ENCODE assay signal across 28 mouse cellular contexts in genomic region chr2:114153247-114153646, GRCm38 (mm10). TPM values are rescaled to one million over a fixed set of nuclear protein-coding genes. Genes with fewer than 3 reads are reported as not detected.
A peak's percentile ranks its signal among the peaks of the same experiment; 100 is the strongest.
DNase-seq lines count a peak whose midpoint lies in the region; ATAC-seq and TF ChIP-seq lines count a peak whose summit lies in the region.
"Had no signal": no experiment of that assay in that cellular context is flagged by ENCODE, and none has a peak within 500 bp of the region (broad histone marks: within the 10 kb centered on the region; RNA-seq: fewer than 3 reads in every experiment).

No protein-coding gene starts in this region.

- peak; percentile 6 for DNase-seq in thymus, postnatal 0 days (ENCODE audit: low spot score)
- DNase-seq in thymus, adult 2 months, result no peak
- DNase-seq in T-cell, adult 2 months (ENCODE audit: low spot score), result peak; percentile 22
- peak; percentile 69 for DNase-seq in naive thymus-derived CD4-positive, alpha-beta T cell, adult 2 months (ENCODE audit: low read depth)
- DNase-seq in urinary bladder, adult 2 months (ENCODE audit: low spot score), result no peak
- DNase-seq: adrenal gland, adult 8-10 months; adrenal gland, postnatal 36 days; B cell, adult 2 months; cerebellum, adult 11 months; cerebellum, adult 2 months; cerebellum, adult 9-11 months; cerebellum, postnatal 25 days; forebrain, postnatal 0 days; gastrocnemius, adult 2 months; gastrocnemius, postnatal 14 days; heart, adult 11 months; kidney, adult 18-20 months had no signal

- TF ChIP-seq CTCF in thymus, adult 2 months (IDR thresholded peaks at IDR 0.05; ENCODE audit: borderline replicate concordance, control insufficient read depth, extremely low read depth, insufficient read depth, low read length, poor library complexity), result no peak

- WGBS in thymus, adult 2 months, result 38% methylated on average over 6 of the region's 6 CpGs
- 90% methylated on average over 6 of the region's 6 CpGs for WGBS in forebrain, embryonic 16.5 days

- no peak for TF ChIP-seq POLR2A in thymus, adult 2 months (IDR thresholded peaks at IDR 0.05; ENCODE audit: control insufficient read depth, extremely low read depth, insufficient read depth, low read length, poor library complexity)

- no peak overlapping the region for H3K4me3 ChIP-seq in thymus, adult 2 months (ENCODE audit: control insufficient read depth, insufficient read depth, low read length)
- H3K4me3 ChIP-seq in forebrain, embryonic 16.5 days (replicated peaks; ENCODE audit: low read length), result no peak overlapping the region
- H3K4me3 ChIP-seq: embryonic facial prominence, embryonic 13.5 days; forebrain, embryonic 10.5 days; forebrain, embryonic 13.5 days; gastrocnemius, adult 2 months; hindbrain, embryonic 12.5 days; hindbrain, embryonic 15.5 days; intestine, embryonic 15.5 days had no signal

- no peaks in the 10 kb centered on the region for H3K4me1 ChIP-seq in thymus, adult 2 months (replicated peaks; ENCODE audit: control insufficient read depth, insufficient read depth, low read length)
- no peaks in the 10 kb centered on the region for H3K4me1 ChIP-seq in forebrain, embryonic 16.5 days (replicated peaks; ENCODE audit: control insufficient read depth, insufficient read depth, low read length)
- H3K4me1 ChIP-seq: embryonic facial prominence, embryonic 13.5 days; forebrain, embryonic 10.5 days; forebrain, embryonic 13.5 days; hindbrain, embryonic 12.5 days; hindbrain, embryonic 15.5 days; intestine, embryonic 15.5 days had no signal

- no peak overlapping the region for H3K27ac ChIP-seq in thymus, adult 2 months (ENCODE audit: control insufficient read depth, insufficient read depth, low read length)
- H3K27ac ChIP-seq in forebrain, embryonic 16.5 days (ENCODE audit: low read length), result no peak overlapping the region
- H3K27ac ChIP-seq: embryonic facial prominence, embryonic 13.5 days; forebrain, embryonic 10.5 days; forebrain, embryonic 13.5 days; gastrocnemius, adult 2 months; hindbrain, embryonic 12.5 days; hindbrain, embryonic 15.5 days; intestine, embryonic 15.5 days had no signal

- no peak for ATAC-seq in forebrain, embryonic 16.5 days
- ATAC-seq: forebrain, embryonic 13.5 days; forebrain, postnatal 0 days; intestine, embryonic 15.5 days; Patski had no signal

- no peak overlapping the region for H3K9ac ChIP-seq in forebrain, embryonic 16.5 days (replicated peaks; ENCODE audit: low read depth, low read length)
- H3K9ac ChIP-seq: embryonic facial prominence, embryonic 13.5 days; forebrain, embryonic 13.5 days; forebrain, postnatal 0 days; hindbrain, embryonic 12.5 days; hindbrain, embryonic 15.5 days; intestine, embryonic 15.5 days had no signal

- no peaks in the 10 kb centered on the region for H3K9me3 ChIP-seq in forebrain, embryonic 16.5 days (ENCODE audit: control insufficient read depth, low read length)
- H3K9me3 ChIP-seq: embryonic facial prominence, embryonic 13.5 days; forebrain, embryonic 10.5 days; forebrain, embryonic 13.5 days; G1E; hindbrain, embryonic 12.5 days; hindbrain, embryonic 15.5 days; intestine, embryonic 15.5 days had no signal

- H3K36me3 ChIP-seq in thymus, adult 2 months (ENCODE audit: control insufficient read depth, insufficient read depth, low read length), result peaks cover 65% of the 10 kb centered on the region
- H3K36me3 ChIP-seq in forebrain, embryonic 16.5 days (ENCODE audit: control insufficient read depth, insufficient read depth), result peaks cover 41% of the 10 kb centered on the region

- no peaks in the 10 kb centered on the region for H3K27me3 ChIP-seq in thymus, adult 2 months (ENCODE audit: control insufficient read depth, insufficient read depth, low read length)
- H3K27me3 ChIP-seq in forebrain, embryonic 16.5 days (replicated peaks; ENCODE audit: control insufficient read depth, insufficient read depth, low read length), result no peaks in the 10 kb centered on the region
- H3K27me3 ChIP-seq: CH12.LX; embryonic facial prominence, embryonic 13.5 days; forebrain, embryonic 13.5 days; hindbrain, embryonic 12.5 days; hindbrain, embryonic 15.5 days; intestine, embryonic 15.5 days; Patski had no signal

- H3K4me2 ChIP-seq in forebrain, embryonic 16.5 days (ENCODE audit: low read length), result no peak overlapping the region
- H3K4me2 ChIP-seq: embryonic facial prominence, embryonic 13.5 days; forebrain, embryonic 13.5 days; heart, embryonic 11.5 days; hindbrain, embryonic 12.5 days; hindbrain, embryonic 15.5 days; intestine, embryonic 15.5 days had no signal

RNA-seq across cellular contexts. Expression of gene Aqr, which starts 33.6 kb away (rescaled TPM):
- 53.7 and 56.7 TPM in 2 replicates for polyA plus RNA-seq in thymus, postnatal 0 days (2015; fragmentation: Nextera tagmentation; extraction: Ambion mirVana)
- 35.3 and 36.2 TPM in 2 replicates for polyA plus RNA-seq in thymus, adult 2 months (2012; rRNA removed)
- polyA plus RNA-seq in forebrain, embryonic 16.5 days (2015; fragmentation: Nextera tagmentation; extraction: Ambion mirVana), result 41.8 and 50.8 TPM in 2 replicates
- 23.6 and 24.6 TPM in 2 replicates for polyA plus RNA-seq in urinary bladder, adult 2 months (2012; rRNA removed)

RNA-seq across cellular contexts. Expression of gene Zfp770, which starts 48.0 kb away (rescaled TPM):
- 7.5 TPM in 2 replicates for polyA plus RNA-seq in thymus, postnatal 0 days (2015; fragmentation: Nextera tagmentation; extraction: Ambion mirVana)
- polyA plus RNA-seq in thymus, adult 2 months (2012; rRNA removed), result 3.4 and 4.3 TPM in 2 replicates
- 5.2 and 6.0 TPM in 2 replicates for polyA plus RNA-seq in forebrain, embryonic 16.5 days (2015; fragmentation: Nextera tagmentation; extraction: Ambion mirVana)
- polyA plus RNA-seq in urinary bladder, adult 2 months (2012; rRNA removed), result 6.0 and 6.8 TPM in 2 replicates
- polyA plus RNA-seq: G1E had no signal

Comparison
In these comparisons a context has a peak if more than half of its experiments do, and no peak if none do; other contexts are left out.
1. DNase-seq: peak in thymus, postnatal 0 days (single experiment), T-cell, adult 2 months (single experiment) and naive thymus-derived CD4-positive, alpha-beta T cell, adult 2 months (single experiment); none in thymus, adult 2 months (single experiment) and urinary bladder, adult 2 months (single experiment).